Mouse (Mus musculus) T-helper 17 cell (primary cell): ENCODE measurements around the gene Hcn2.

Experiments used
- in situ Hi-C, 2 experiments: fragments of 300-600 bp; cut with MboI, MseI; formaldehyde crosslinking; loops; 1 replicate in 1 of 2; 2 replicates in 1 of 2; pipeline ENCODE4 v1.15.1; 2025; ENCODE audit warnings: high pct_unique_total_duplicates in 2 of 2

Gene Hcn2

DNA sequence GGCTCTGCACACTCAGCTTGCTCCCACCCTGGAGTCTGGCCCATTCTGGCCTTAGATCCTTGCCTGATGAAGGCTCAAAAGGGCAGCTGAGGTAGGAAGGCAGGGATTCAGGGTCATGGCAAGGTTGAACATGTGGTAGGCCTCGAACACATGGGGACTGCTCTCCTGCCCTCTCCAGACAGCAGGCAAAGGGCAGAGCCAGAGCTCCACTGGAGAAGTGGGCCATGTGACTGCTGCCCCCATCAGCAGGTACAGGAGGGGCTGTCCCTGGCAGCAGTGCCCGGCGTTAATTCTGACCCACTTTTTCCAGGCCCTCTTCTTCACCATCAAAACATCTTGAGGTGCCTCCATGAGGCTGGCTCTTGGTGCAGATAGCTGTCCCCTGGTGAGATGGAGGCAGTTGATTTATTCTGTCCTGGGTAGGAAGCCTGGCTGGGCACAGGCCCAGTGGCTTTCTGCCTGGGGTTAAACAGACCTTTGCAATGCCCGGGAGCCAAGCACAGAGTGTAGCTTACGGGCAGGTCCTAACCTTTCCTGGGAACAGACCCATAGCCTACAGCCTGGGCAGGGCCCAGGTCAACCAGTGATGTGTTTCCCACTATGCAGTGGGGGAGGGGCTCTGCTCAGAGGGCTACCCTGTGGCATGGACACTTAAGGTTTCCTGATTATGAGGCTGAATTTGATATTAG, 9.9 kb upstream of the Hcn2 start:
- in situ Hi-C loops = loop anchor here in 1 of 2 experiments (25.0 kb wide), 1 partner anchor 1719 kb away; the partner anchor contains the start of gene 1810043G02Rik

- in situ Hi-C loops = loop anchor here in 1 of 2 experiments (25.0 kb wide), 1 partner anchor 1720 kb away; the partner anchor contains the start of gene 1810043G02Rik
Observed at GRCm38 (mm10) chr10:79707162-79707561, 9.3 kb upstream of the Hcn2 start.

DNA sequence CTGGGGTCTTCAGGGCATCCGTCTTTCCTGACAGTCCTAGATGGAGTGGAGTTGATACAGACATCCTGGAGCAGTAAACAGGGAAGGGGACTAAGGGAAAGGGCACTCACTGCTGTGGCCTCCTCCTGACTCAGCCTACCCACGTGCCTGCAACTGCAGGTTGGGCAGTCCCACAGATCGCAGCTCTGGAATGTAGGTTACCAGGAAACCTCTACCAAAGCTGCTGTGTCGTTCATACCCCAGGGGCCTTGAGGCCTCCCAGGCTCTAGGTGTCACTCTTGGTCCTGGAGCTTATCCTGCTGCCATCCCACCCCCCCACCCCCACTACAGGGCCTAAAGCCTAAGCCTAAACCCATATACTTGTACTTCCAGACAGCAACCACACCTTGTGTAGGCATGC, 8.7 kb upstream of the Hcn2 start:
- in situ Hi-C loops = loop anchor here in 1 of 2 experiments (25.0 kb wide), 1 partner anchor 1720 kb away; the partner anchor contains the start of gene 1810043G02Rik

GRCm38 (mm10) chr10:79708668-79709067, 7.8 kb upstream of the Hcn2 start:
- in situ Hi-C loops = loop anchor here in 1 of 2 experiments (25.0 kb wide), 1 partner anchor 1721 kb away; the partner anchor contains the start of gene 1810043G02Rik

DNA sequence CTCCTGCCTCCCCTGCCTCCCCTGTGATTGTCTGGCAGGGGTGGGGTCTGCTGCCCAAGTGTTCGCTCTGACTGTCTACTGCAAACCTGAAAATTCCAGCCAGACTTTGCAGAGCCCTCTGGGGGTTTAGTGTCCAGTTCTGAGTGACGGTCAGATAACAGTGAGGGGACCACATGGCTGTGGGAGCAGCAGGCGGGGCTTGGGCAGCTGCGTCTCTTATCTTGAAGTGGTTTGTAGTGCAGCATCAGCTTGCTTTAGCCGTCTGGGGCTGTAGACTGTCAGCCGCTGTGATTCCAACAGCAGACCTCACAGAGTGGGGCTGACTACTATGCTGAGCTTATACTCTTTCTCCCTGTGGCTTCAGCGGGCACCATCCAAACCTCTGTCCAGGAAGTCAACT, 7.1 kb upstream of the Hcn2 start:
- in situ Hi-C loops = loop anchor here in 1 of 2 experiments (25.0 kb wide), 1 partner anchor 1722 kb away; the partner anchor contains the start of gene 1810043G02Rik

DNA sequence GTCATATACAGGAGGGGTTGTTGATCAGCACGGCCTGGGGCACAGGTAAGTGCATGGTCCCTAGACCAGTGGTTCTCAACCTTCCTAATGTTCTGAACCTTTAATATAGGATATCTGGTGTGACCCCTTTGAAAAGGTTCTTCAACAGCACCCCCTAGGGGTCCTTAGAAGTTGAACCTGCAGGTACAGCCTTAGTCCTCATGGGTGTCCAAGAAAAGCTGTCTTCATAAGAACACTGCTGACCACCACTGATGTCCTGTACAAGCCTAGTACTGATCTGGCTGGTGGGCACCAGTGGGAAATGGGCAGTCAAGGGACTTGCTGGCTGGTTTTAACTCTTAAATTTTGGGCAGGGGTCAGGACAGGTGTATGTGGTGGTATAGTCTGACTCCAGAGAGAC, 4.4 kb upstream of the Hcn2 start:
- in situ Hi-C loops = loop anchor here in 1 of 2 experiments (25.0 kb wide), 1 partner anchor 1725 kb away; the partner anchor contains the start of gene 1810043G02Rik

GRCm38 (mm10) chr10:79712499-79713126, 3.8 kb upstream of the Hcn2 start:
- in situ Hi-C loops = loop anchor here in 1 of 2 experiments (25.0 kb wide), 1 partner anchor 1725 kb away; the partner anchor contains the start of gene 1810043G02Rik

DNA sequence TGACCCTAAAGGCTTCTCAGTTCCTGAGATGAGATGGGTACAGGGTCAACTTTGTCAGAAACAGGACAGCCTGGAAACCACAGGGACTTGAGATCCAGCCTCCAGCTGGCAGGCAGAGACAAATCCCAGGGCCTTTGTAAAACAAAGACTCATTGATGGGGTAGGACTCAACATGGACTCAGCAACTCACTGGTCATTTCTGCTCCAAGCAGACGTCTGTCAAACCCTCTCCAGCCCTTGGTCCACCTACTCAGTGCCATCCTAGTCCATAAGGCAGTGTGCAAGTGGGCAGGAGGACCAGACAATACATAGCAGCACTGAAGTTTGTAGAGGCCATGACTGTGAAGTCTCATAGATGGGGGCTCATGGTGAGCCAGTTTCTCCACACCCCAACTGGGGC, 3.3 kb upstream of the Hcn2 start:
- in situ Hi-C loops = loop anchor here in 1 of 2 experiments (25.0 kb wide), 1 partner anchor 1726 kb away; the partner anchor contains the start of gene 1810043G02Rik

DNA sequence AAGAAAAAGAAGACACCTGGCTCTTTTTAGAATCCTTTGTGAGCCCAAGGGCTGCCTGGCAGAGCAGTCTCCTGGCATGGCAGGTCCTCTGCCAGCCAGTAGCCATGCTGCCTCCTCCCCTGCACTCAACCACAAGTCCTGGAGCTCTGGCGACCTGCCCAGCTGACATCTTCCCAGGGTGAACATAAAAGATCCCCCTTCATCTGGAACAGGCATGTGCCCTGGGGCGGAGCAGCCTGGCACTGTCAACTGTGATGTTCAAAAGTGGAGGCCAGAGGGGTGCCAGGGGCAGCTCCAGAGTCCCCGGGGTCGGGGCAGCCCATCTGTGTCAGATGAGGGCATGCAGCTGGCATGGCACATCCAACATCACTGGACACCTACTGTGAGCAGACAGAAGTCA, 1.4 kb upstream of the Hcn2 start:
- in situ Hi-C loops = loop anchor here in 1 of 2 experiments (25.0 kb wide), 1 partner anchor 1728 kb away; the partner anchor contains the start of gene 1810043G02Rik

- in situ Hi-C loops = loop anchor here in 1 of 2 experiments (25.0 kb wide), 1 partner anchor 1730 kb away; the partner anchor contains the start of gene 1810043G02Rik
Observed at GRCm38 (mm10) chr10:79716988-79717355, 538 bp downstream of the Hcn2 start.

DNA sequence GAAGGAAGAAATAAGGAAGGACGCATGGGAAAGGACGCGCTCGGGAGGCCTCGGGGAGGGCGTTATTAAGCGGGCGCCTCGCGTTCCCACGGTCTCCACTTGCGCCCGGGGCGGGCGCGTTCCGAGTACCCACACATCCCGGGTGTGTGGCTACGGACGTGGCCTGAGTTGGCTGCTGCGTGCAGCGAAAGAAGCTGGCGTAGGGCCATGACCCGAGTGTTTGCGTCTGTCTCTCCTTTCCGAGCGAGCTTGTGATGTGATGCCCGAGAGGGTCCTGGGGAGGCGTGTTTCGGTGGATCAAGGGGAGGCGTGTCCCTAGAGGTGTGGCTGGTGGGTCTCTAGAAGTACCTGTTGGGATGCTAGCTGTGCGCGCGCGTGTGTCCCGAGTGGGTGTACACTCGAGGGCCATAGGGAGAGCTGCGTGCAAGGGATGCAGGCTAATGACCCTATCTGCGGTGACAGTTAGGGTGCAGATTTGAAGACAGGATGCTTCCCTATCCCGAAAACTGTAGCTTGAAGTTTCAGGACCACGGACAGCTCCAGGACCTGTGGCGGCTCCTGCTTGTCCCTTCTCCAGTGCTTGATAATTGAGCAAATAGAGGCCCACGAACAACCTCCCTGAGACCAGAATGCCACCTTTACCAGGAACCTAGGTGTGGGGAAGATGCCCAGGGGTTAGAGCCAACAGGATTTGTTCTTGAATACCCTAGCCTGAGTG, 1.4 kb downstream of the Hcn2 start:
- in situ Hi-C loops = loop anchor here in 1 of 2 experiments (25.0 kb wide), 1 partner anchor 1730 kb away; the partner anchor contains the start of gene 1810043G02Rik

- in situ Hi-C loops = loop anchor here in 1 of 2 experiments (25.0 kb wide), 1 partner anchor 1734 kb away; the partner anchor contains the start of gene 1810043G02Rik
Observed at GRCm38 (mm10) chr10:79721089-79721488, 4.7 kb downstream of the Hcn2 start.

- in situ Hi-C loops = loop anchor here in 1 of 2 experiments (25.0 kb wide), 1 partner anchor 1736 kb away; the partner anchor contains the start of gene 1810043G02Rik
Observed at GRCm38 (mm10) chr10:79723047-79723446, 6.6 kb downstream of the Hcn2 start.

DNA sequence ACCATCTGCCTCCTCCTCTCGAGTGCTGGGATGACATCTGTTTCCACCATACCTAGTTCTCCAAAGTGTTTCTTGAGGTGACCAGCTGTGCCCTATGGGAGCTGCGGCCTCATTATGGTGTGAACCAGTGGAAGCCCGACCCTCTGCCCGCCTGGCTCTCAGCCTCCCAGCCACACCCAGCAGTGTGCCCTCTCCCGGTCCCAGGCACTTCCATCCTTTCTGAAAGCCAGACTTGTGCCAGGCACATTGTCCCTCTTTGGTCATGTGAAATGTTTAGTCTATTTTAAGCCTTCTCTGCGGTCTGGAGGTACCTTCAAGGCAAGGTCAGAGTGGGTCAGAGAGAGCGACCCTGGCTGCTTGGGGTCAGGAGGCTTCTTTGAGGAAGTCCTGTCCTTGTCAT, 7.3 kb downstream of the Hcn2 start:
- in situ Hi-C loops = loop anchor here in 1 of 2 experiments (25.0 kb wide), 1 partner anchor 1736 kb away; the partner anchor contains the start of gene 1810043G02Rik

DNA sequence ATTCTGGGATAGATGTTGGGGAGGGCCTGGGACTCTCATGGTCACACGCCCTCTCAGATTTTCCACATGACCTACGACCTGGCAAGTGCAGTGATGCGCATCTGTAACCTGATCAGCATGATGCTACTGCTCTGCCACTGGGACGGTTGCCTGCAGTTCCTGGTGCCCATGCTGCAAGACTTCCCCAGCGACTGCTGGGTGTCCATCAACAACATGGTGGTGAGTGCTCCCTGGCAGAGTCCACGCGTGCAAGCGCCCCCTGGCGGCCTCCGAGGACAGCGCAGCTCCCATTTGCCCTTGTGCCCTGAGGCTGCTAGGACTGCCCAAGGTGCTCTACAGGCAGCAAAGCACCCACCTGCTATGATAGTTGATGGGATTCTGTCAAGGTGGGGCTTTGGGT, 9.7 kb downstream of the Hcn2 start:
- in situ Hi-C loops = no loop called here

GRCm38 (mm10) chr10:79728323-79729249, 12.2 kb downstream of the Hcn2 start:
- in situ Hi-C loops = no loop called here

- in situ Hi-C loops = no loop called here
Observed at GRCm38 (mm10) chr10:79729357-79729965, 13.0 kb downstream of the Hcn2 start.

DNA sequence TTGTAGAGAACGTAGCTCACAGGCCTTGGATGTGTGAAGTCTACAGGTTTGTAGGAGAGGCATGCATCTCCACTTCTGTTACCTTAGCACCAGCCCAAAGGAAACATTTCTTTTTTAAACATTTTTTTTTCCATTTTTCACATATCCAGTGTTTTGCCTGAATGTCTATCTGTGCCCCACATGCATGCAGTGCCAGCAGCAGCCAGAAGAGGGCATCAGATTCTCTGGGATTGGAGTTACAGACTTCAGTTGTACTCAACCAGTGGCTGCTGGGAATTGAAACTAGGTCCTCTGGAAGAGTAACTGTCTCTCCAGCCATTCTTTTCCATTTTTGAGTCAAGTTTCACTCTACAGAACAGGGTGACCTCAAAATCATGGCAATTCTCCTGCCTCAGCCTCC, 16.1 kb downstream of the Hcn2 start:
- in situ Hi-C loops = no loop called here

DNA sequence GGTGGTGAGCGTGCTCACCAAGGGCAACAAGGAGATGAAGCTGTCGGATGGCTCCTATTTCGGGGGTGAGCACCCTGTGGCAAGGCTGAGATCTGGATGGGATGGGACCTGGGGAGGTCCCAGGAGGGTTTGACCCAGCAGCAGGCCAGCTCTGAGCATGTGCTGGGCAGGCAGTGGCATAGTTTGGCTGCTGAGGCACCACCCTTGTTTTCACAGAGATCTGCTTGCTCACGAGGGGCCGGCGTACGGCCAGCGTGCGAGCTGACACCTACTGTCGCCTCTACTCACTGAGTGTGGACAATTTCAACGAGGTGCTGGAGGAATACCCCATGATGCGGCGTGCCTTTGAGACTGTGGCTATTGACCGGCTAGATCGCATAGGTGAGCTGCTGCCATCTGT, 17.4 kb downstream of the Hcn2 start:
- in situ Hi-C loops = no loop called here

DNA sequence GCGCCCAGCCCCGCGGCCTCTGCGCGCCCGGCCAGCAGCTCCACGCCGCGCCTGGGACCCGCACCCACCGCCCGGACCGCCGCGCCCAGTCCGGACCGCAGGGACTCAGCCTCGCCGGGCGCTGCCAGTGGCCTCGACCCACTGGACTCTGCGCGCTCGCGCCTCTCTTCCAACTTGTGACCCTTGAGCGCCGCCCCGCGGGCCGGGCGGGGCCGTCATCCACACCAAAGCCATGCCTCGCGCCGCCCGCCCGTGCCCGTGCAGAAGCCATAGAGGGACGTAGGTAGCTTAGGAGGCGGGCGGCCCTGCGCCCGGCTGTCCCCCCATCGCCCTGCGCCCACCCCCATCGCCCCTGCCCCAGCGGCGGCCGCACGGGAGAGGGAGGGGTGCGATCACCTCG, 18.9 kb downstream of the Hcn2 start:
- in situ Hi-C loops = no loop called here
